Mouse (Mus musculus): Measurements from ENCODE around the gene Gm44. TPM values are rescaled to one million over a fixed set of nuclear protein-coding genes. Genes with fewer than 3 reads are reported as not detected.
"Not testable (repeated sequence)": the region's sequence is repeated elsewhere in the genome, so short reads cannot be mapped to it uniquely, and the experiment has no call there.

Gm44 gene
- not detected in 2 replicates for polyA plus RNA-seq (2016; fragmentation: Nextera tagmentation; extraction: Ambion mirVana)

GRCm38 (mm10) chrX:90891842-90892241, at the start of gene Gm44:
Gene Gm44 (plus strand): TSS chrX:90892142.
- Histone ChIP-seq H3K4me1 (no peaks in the 10 kb centered on the region), H3K27me3 (replicated peaks) (no peaks in the 10 kb centered on the region), H3K4me2 (replicated peaks) (no peak within 1 kb of the TSS), H3K9me3 (no peaks in the 10 kb centered on the region), H3K9ac (no peak within 1 kb of the TSS), H3K27ac (no peak within 1 kb of the TSS), H3K36me3 (no peaks in the 10 kb centered on the region), H3K4me3 (no peak within 1 kb of the TSS)
- no peak for ATAC-seq (ENCODE audit: low FRiP score, low read depth)
- 92% methylated on average over 4 of the region's 4 CpGs for WGBS

DNA sequence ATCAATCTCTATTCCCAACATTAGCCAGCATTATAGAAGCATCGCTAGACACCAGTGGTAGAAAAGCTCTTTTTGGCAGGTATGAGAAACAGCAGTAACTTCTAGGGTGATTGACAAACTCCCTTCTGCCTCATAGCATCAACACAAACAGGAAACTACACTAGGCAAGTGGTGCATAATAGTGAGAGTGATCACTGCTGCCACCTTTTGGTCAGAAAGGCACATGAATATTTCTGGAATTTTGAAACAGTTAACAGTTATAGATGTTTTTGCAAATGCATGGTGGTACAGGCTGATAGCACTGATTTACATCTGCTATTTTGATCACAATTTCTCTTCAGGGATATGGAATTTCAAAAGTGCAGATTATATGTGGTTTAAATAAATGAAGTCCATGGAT, 36.0 kb downstream of the Gm44 start:
- no peaks in the 10 kb centered on the region for H3K4me1 ChIP-seq
- H3K27me3 ChIP-seq (replicated peaks), result no peaks in the 10 kb centered on the region
- no peak overlapping the region for H3K9ac ChIP-seq
- no peak overlapping the region for H3K4me3 ChIP-seq
- H3K4me2 ChIP-seq (replicated peaks), result no peak overlapping the region
- ATAC-seq (ENCODE audit: low FRiP score, low read depth), result no peak
- H3K27ac ChIP-seq, result no peak overlapping the region
- no peaks in the 10 kb centered on the region for H3K36me3 ChIP-seq
- no peaks in the 10 kb centered on the region for H3K9me3 ChIP-seq
- 69% methylated on average over 1 of the region's 1 CpGs for WGBS

DNA sequence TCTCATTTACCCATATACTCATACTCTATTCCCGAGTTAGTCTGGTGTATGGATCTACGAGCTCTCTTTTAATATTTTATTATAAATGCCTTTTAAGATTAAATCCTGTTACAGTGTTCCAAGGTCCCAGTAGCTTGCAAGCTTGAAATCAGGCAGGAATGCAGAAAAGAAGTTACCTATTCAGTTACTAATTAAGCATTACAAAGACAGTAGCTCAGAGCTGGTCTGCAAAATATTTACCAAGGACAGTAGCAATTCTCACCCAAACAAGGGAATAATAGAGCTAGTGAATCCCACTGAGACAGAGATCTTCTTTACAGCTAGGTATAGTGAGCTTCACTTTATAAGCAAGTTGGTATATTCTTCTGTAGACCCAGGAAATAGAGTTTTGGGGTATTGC, 46.3 kb downstream of the Gm44 start:
- not testable (repeated sequence) for H3K4me2 ChIP-seq (replicated peaks); H3K4me1 ChIP-seq; H3K27me3 ChIP-seq (replicated peaks); H3K27ac ChIP-seq; ATAC-seq (ENCODE audit: low FRiP score, low read depth); H3K9ac ChIP-seq; H3K36me3 ChIP-seq; H3K4me3 ChIP-seq; H3K9me3 ChIP-seq
- 72% methylated on average over 2 of the region's 2 CpGs for WGBS

All from neural tube, embryonic 12.5 days (tissue).